Mouse (Mus musculus) left cerebral cortex, adult 9 months (tissue): ENCODE data around the gene Lsm3.

Experiments used
- DNase-seq, 2 experiments: peaks; one replicate each; pipeline ENCODE4 v3.0.0; 2022; ENCODE audit warnings: low spot score in 2 of 2

Gene Lsm3

DNA sequence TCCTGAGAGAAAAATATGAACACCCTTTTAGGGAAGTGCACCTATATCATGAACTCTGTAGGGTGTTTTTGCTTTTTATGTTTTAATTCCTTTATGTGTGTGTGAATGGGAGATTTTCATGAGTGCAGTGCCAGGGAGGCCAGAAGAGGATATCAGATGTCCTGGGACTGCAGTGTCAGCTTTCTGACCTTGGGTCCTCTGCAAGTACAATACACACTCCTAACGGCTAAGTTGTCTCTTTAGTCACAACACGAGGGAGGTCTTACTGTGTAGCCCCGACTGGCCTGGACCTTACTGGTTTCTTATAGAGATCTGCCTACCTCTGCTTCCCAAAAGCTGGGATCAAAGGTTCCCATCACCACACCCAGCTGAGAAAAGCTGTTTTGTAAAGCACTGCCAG lies 37.0 kb downstream of the Lsm3 start:
- no peak for DNase-seq

DNA sequence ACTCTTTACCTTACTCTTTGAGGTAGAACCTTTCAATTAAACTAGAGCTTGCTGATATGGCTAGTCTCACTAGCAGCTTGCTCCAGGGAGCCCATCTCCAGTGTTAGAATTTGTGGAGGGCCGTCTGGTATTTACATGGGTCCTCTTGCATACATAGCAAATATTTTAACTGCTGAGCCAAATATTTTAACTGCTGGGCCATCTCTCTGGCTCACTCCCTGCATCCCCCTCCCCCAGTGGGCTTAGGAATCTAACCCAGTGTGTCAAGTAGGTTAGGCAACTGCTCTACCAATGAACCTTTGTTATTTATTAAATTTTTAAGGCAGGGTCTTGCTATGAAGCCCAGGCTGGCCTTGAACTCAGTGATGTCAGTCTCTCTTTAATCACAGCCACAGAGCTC lies 42.8 kb downstream of the Lsm3 start:
- DNase-seq, result no peak

DNA sequence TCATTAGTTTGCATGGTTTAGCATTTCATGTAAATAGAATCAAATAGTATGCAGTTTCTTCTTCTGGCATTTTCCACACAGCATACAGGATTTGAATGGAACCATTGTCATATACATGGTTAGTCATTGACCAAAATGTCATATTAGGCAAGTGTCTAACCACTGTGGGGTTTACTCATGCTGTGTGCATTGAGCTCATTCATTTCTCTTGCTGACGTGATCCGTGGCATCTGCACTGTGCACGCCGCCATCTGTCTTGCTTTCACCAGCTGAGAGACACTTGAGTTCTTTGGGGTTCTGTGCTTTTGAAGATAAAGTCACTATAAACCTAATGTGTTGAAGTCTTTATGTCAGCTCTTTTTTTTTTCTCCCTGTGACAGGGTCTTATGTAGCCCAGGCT lies 43.6 kb downstream of the Lsm3 start:
- DNase-seq, result peak in 1 of 2 experiments; percentile 60

DNA sequence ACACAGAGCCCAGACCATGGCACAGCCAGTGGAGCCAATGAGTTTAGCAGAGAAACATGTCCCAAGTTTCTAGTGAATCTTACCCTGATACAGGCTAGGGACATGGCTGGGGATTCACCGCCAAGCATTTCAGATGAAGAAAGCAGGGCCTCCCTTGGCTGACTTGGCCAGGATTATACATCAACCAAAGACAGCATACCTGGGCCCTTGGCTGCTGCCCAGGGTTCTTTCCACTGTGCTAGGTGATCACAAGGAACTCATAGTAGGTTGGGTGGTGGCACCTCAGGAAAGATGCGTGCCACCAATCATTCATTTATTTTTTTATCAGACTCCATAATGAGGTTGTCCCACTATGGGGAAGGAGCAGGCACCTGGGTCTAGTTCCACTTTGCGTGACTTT lies 44.5 kb downstream of the Lsm3 start:
- no peak for DNase-seq

DNA sequence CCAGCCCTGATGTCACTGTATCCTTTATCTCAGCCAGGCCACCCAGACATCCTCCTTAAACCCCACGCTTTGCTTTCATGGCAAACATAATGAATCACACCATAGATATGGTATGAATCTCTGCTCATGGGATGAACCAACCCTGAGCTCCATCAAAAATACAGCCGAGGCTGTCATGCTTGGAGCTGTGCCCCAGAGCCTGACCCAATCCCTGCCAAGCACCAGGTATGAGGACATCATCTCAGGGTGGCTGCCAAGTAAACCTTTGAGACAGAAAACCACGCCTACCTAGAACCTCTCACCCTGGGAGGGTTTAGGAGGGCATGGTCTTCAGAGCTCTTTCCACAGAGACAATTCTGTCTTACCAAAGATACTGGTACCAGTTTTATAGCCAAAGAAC lies 47.3 kb downstream of the Lsm3 start:
- DNase-seq, result no peak

DNA sequence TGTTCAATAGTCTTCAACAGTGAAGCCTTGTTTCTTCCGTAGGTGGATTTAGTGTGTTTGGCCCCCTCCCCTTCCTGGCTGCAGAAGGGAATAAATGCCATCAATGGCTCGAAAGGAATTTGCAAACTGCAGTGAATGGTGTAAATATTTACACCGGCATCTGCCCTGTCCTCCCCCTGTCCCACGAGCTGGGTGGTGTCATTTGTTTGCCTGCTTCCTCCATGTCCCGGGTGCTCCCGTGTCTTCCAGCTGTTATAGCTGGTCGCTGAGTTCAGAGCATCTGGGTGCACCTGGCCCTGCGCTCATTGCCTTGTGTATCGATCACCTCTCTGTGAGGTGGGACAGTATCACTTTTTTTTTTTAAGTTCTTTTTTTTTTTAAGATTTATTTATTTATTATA lies 50.7 kb downstream of the Lsm3 start:
- no peak for DNase-seq
